Mouse (Mus musculus): ENCODE measurements around the gene Rgs9. TPM values are rescaled to one million over a fixed set of nuclear protein-coding genes. Genes with fewer than 3 reads are reported as not detected.

The Rgs9 gene
- total and polyA plus RNA-seq, 3 experiments, result 0.55 to 1.4 (median 1.2) TPM

DNA sequence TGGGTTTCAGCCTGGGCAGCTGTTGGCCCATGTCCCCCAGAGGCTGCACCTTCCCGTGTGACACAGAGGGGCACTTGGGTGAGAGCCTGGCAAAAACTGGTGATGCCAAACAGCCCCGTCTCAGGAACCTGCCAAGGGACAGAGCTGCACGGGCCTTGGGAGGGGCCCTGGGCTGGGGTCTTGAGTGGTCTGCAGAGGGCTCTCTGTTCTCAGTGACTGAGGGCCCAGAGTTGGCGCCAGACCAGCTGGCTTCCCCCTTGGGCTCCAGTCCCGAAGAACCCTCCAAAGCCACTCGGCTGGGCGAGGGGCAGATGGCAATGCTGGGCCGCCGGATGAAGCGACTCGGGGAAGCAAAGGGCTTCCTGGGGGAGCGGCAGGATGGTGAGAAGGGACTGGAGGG, 70.8 kb downstream of the Rgs9 start:
- Histone ChIP-seq H3K36me3 (replicated peaks in 1 of 2; ENCODE audit: control insufficient read depth in 1 of 2, insufficient read depth in 1 of 2, low read length in 1 of 2) (no peaks in the 10 kb centered on the region), H3K79me2 (replicated peaks; ENCODE audit: control insufficient read depth, extremely low read depth, insufficient read depth, poor library complexity, severe bottlenecking) (no peaks in the 10 kb centered on the region), H3K4me1 (ENCODE audit: control insufficient read depth in 1 of 2, insufficient read depth in 2 of 2) (0 out of 4 replicates have a peak, but pooled peaks cover 0 to 4% of the 10 kb centered on the region in 2 experiments), H3K27me3 (replicated peaks) (peaks cover 2% of the 10 kb centered on the region), H3K4me2 (ENCODE audit: insufficient read depth, low read depth, poor library complexity, severe bottlenecking) (no peak overlapping the region), H3K9ac (ENCODE audit: insufficient read depth, low read depth) (no peak overlapping the region), H3K4me3 (replicated peaks in 1 of 3; ENCODE audit: low read depth in 2 of 3, low read length in 2 of 3, poor library complexity in 1 of 3) (no peak overlapping the region), H3K9me3 (replicated peaks; ENCODE audit: low read length) (no peaks in the 10 kb centered on the region), H3K27ac (ENCODE audit: insufficient read depth, low read depth) (no peak overlapping the region)
- DNase-seq (ENCODE audit: extremely low read depth), result no peak
- in situ Hi-C loops (cut with MboI; ENCODE audit: low pct_ligation_motif_present, low pct_unique_long_range_greater_than_20kb, low sequenced_read_pairs), result no loop called here
- dilution Hi-C loops (cut with MboI; ENCODE audit: extremely low pct_ligation_motif_present, extremely low pct_unique_long_range_greater_than_20kb, low sequenced_read_pairs), result no loop called here
- no peak for TF ChIP-seq CTCF (conservative IDR thresholded peaks at IDR 0.05 in 1 of 2, IDR thresholded peaks at IDR 0.05 in 1 of 2; ENCODE audit: low read depth in 2 of 2, low read length in 2 of 2)
- TF ChIP-seq ELF1 (IDR thresholded peaks at IDR 0.05; ENCODE audit: low read depth, low read length), result no peak

DNA sequence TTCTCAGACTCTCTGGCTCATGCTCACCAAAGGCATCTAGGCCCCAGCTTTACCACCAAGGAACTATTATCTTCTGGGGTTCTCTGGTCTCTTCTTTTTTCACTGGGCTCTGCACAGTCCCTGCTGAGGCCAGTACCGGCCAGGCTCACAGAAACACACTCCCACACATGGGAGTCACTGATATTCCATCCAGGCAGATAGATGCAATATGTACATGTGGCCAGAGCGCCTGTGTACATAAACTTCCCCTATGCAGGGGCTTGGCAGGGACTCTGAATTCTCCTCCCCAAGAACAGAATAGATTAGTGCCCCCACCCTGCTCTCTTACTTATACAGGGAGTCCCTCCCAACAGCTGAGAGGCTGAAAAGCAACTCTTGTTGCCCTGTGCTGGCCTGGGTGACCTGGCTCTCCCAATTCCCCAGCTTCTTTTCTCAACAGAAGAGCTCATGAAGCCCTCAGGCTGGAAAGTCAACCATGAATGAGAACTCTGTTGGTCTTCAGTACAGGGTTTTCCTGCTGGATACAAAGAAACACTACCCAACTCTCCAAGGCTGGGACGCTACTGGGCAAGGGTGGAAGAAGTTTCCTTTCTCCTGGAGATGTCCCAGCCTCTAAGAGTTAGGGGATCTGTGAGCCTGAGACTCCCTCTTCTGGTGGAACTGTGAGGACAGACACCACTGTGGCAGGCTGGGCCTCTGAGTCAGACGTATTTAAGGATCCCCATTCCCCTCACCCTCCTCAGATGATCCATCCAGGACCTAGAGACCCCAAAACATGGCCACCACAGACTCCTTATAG, 76.5 kb downstream of the Rgs9 start:
- in situ Hi-C loops (cut with MboI; ENCODE audit: low pct_ligation_motif_present, low pct_unique_long_range_greater_than_20kb, low sequenced_read_pairs) (no loop called here), dilution Hi-C loops (cut with MboI; ENCODE audit: extremely low pct_ligation_motif_present, extremely low pct_unique_long_range_greater_than_20kb, low sequenced_read_pairs) (no loop called here)
- Histone ChIP-seq H3K9me3 (replicated peaks; ENCODE audit: low read length) (no peaks in the 10 kb centered on the region), H3K79me2 (replicated peaks; ENCODE audit: control insufficient read depth, extremely low read depth, insufficient read depth, poor library complexity, severe bottlenecking) (no peaks in the 10 kb centered on the region), H3K36me3 (replicated peaks in 1 of 2; ENCODE audit: control insufficient read depth in 1 of 2, insufficient read depth in 1 of 2, low read length in 1 of 2) (no peaks in the 10 kb centered on the region), H3K27ac (ENCODE audit: insufficient read depth, low read depth) (no peak overlapping the region), H3K27me3 (replicated peaks) (peaks cover 6% of the 10 kb centered on the region), H3K4me1 (ENCODE audit: control insufficient read depth in 1 of 2, insufficient read depth in 2 of 2) (peaks cover 3 to 11% of the 10 kb centered on the region in 2 experiments; a peak in 3 of 4 replicates), H3K4me2 (ENCODE audit: insufficient read depth, low read depth, poor library complexity, severe bottlenecking) (no peak overlapping the region), H3K4me3 (replicated peaks in 1 of 3; ENCODE audit: low read depth in 2 of 3, low read length in 2 of 3, poor library complexity in 1 of 3) (no peak overlapping the region), H3K9ac (ENCODE audit: insufficient read depth, low read depth) (no peak overlapping the region)
- no peak for TF ChIP-seq JUND (conservative IDR thresholded peaks at IDR 0.05; ENCODE audit: low read depth, low read length)
- peak in 1 of 2 experiments; percentile 61; a peak in 2 of 4 replicates for TF ChIP-seq CTCF (conservative IDR thresholded peaks at IDR 0.05 in 1 of 2, IDR thresholded peaks at IDR 0.05 in 1 of 2; ENCODE audit: low read depth in 2 of 2, low read length in 2 of 2)
- TF ChIP-seq NRF1 (IDR thresholded peaks at IDR 0.05; ENCODE audit: low read depth, low read length), result no peak
- peak; percentile 67 for TF ChIP-seq RAD21 (IDR thresholded peaks at IDR 0.05; ENCODE audit: low read depth, low read length)
- TF ChIP-seq SMC3 (IDR thresholded peaks at IDR 0.05; ENCODE audit: low read depth, low read length), result peak; percentile 42
- peak; percentile 24 for DNase-seq (ENCODE audit: extremely low read depth)

GRCm38 (mm10) chr11:109218722-109219430, 79.1 kb downstream of the Rgs9 start:
- H3K9me3 ChIP-seq (replicated peaks; ENCODE audit: low read length), result no peaks in the 10 kb centered on the region
- DNase-seq (ENCODE audit: extremely low read depth), result no peak
- no peak overlapping the region for H3K4me3 ChIP-seq (replicated peaks in 1 of 3; ENCODE audit: low read depth in 2 of 3, low read length in 2 of 3, poor library complexity in 1 of 3)
- H3K4me2 ChIP-seq (ENCODE audit: insufficient read depth, low read depth, poor library complexity, severe bottlenecking), result no peak overlapping the region
- H3K27ac ChIP-seq (ENCODE audit: insufficient read depth, low read depth), result no peak overlapping the region
- H3K27me3 ChIP-seq (replicated peaks), result peaks cover 4% of the 10 kb centered on the region
- H3K36me3 ChIP-seq (replicated peaks in 1 of 2; ENCODE audit: control insufficient read depth in 1 of 2, insufficient read depth in 1 of 2, low read length in 1 of 2), result no peaks in the 10 kb centered on the region
- H3K4me1 ChIP-seq (ENCODE audit: control insufficient read depth in 1 of 2, insufficient read depth in 2 of 2), result peaks cover 3 to 11% of the 10 kb centered on the region in 2 experiments; a peak in 3 of 4 replicates
- in situ Hi-C loops (cut with MboI; ENCODE audit: low pct_ligation_motif_present, low pct_unique_long_range_greater_than_20kb, low sequenced_read_pairs) (no loop called here), dilution Hi-C loops (cut with MboI; ENCODE audit: extremely low pct_ligation_motif_present, extremely low pct_unique_long_range_greater_than_20kb, low sequenced_read_pairs) (no loop called here)
- no peaks in the 10 kb centered on the region for H3K79me2 ChIP-seq (replicated peaks; ENCODE audit: control insufficient read depth, extremely low read depth, insufficient read depth, poor library complexity, severe bottlenecking)
- no peak overlapping the region for H3K9ac ChIP-seq (ENCODE audit: insufficient read depth, low read depth)
- no peak for TF ChIP-seq PAX5 (IDR thresholded peaks at IDR 0.05; ENCODE audit: low read length)
- TF ChIP-seq UBTF (IDR thresholded peaks at IDR 0.05; ENCODE audit: low read depth, low read length), result no peak
- no peak for TF ChIP-seq JUN (IDR thresholded peaks at IDR 0.05; ENCODE audit: insufficient read depth, low read depth, low read length)
- no peak for TF ChIP-seq SIN3A (IDR thresholded peaks at IDR 0.05; ENCODE audit: low read length)

All from CH12.LX (cell line).